Mouse (Mus musculus): Measurements from ENCODE around the gene Elovl6. TPM values are rescaled to one million over a fixed set of nuclear protein-coding genes. Genes with fewer than 3 reads are reported as not detected.

The Elovl6 gene
- polyA plus RNA-seq, 1 experiment from 2014 or later: 39.9 TPM

DNA sequence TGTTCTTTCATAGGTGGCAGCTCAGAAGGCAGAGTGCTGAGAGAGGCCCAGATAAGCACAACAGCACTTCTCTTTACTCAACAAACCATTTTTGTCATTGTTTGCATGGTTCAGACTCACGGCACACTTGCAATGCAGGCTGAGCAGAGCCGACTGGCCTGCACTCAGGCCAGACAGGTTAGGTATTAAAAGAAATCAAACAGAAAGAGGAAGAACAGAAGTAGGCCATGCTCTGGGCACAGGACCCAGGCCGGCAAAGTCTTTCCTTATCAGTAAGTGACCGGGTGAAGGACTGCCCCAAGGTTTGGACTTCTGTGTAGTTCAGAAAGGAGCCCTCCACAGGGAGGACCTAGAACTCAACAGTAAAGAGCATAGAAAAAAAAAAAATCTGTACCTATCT is 149.7 kb downstream of the Elovl6 start:
- Histone ChIP-seq H3K36me3 (ENCODE audit: control insufficient read depth, insufficient read depth, low read length) (no peaks in the 10 kb centered on the region), H3K4me1 (replicated peaks; ENCODE audit: control insufficient read depth, insufficient read depth, low read length) (no peaks in the 10 kb centered on the region), H3K4me3 (ENCODE audit: low read depth, low read length) (no peak overlapping the region), H3K4me2 (ENCODE audit: low read depth, low read length, severe bottlenecking) (no peak overlapping the region), H3K27ac (ENCODE audit: low read depth, low read length) (no peak overlapping the region), H3K9ac (ENCODE audit: low read length) (no peak overlapping the region), H3K9me3 (ENCODE audit: control insufficient read depth, low read length) (no peaks in the 10 kb centered on the region), H3K27me3 (ENCODE audit: control insufficient read depth, insufficient read depth, low read length) (no peaks in the 10 kb centered on the region)
- WGBS: 94% methylated on average over 4 of the region's 4 CpGs
- ATAC-seq (replicated peaks; ENCODE audit: low FRiP score): no peak
- DNase-seq (ENCODE audit: low spot score): no peak

DNA sequence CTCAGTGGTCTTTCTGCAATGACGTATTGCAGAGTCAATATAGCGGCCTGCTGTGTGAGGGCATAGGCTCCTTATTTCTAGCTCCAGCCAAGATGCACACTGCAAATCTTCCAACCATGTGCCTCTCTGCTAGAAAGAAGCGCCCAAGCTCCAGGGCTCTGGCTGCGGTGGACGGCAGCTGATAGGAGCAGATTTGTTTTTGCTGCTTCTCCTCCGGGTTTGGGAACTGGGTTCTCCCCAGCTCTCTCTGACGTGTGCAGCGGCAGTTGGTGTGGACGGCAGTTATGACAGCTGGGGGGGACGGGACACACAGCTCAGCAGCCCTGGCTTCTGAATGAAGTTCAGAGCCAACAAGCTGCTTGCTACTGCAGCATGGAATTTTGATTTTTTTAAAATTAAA is 150.2 kb downstream of the Elovl6 start:
- Histone ChIP-seq H3K4me3 (ENCODE audit: low read depth, low read length) (no peak overlapping the region), H3K36me3 (ENCODE audit: control insufficient read depth, insufficient read depth, low read length) (no peaks in the 10 kb centered on the region), H3K9ac (ENCODE audit: low read length) (no peak overlapping the region), H3K9me3 (ENCODE audit: control insufficient read depth, low read length) (no peaks in the 10 kb centered on the region), H3K27ac (ENCODE audit: low read depth, low read length) (no peak overlapping the region), H3K27me3 (ENCODE audit: control insufficient read depth, insufficient read depth, low read length) (no peaks in the 10 kb centered on the region), H3K4me1 (replicated peaks; ENCODE audit: control insufficient read depth, insufficient read depth, low read length) (no peaks in the 10 kb centered on the region), H3K4me2 (ENCODE audit: low read depth, low read length, severe bottlenecking) (no peak overlapping the region)
- DNase-seq (ENCODE audit: low spot score) (no peak), ATAC-seq (replicated peaks; ENCODE audit: low FRiP score) (no peak)
- WGBS: 91% methylated on average over 10 of the region's 10 CpGs

DNA sequence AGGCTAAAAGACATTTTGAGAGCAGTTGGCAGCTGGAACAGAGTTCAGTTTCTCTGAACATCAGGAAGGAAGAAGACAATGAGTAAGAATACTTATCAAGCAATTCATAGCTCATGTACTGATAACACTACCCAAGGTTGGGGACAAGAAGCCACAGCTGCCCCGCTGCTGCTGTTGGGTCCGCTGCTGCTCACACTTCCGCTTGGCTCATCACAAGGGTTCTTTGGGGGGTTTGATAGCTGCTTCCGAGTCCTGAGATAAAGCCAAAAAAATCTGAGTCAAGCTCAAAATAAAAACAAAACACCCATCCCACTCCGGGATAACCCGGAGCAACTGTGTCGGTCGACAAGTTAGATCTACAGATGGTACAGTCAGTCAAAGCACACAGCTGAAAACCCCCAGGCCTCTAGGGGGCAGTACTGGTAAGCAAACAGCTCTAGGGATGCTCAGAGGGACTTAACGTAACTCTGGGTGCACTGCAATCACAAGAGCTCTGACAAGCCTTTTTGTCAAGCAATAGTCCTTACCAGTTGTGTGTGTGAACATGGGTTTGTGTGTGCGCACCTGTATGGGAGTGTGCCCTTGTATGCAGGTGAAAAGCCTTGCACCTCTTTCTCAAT is 151.0 kb downstream of the Elovl6 start:
- DNase-seq (ENCODE audit: low spot score): no peak
- WGBS: 93% methylated on average over 10 of the region's 10 CpGs
- no peak overlapping the region for H3K27ac ChIP-seq (ENCODE audit: low read depth, low read length)
- no peak for ATAC-seq (replicated peaks; ENCODE audit: low FRiP score)
- H3K9ac ChIP-seq (ENCODE audit: low read length): no peak overlapping the region
- H3K4me3 ChIP-seq (ENCODE audit: low read depth, low read length): no peak overlapping the region
- no peaks in the 10 kb centered on the region for H3K9me3 ChIP-seq (ENCODE audit: control insufficient read depth, low read length)
- H3K27me3 ChIP-seq (ENCODE audit: control insufficient read depth, insufficient read depth, low read length): no peaks in the 10 kb centered on the region
- H3K4me2 ChIP-seq (ENCODE audit: low read depth, low read length, severe bottlenecking): no peak overlapping the region
- H3K4me1 ChIP-seq (replicated peaks; ENCODE audit: control insufficient read depth, insufficient read depth, low read length): no peaks in the 10 kb centered on the region
- no peaks in the 10 kb centered on the region for H3K36me3 ChIP-seq (ENCODE audit: control insufficient read depth, insufficient read depth, low read length)

DNA sequence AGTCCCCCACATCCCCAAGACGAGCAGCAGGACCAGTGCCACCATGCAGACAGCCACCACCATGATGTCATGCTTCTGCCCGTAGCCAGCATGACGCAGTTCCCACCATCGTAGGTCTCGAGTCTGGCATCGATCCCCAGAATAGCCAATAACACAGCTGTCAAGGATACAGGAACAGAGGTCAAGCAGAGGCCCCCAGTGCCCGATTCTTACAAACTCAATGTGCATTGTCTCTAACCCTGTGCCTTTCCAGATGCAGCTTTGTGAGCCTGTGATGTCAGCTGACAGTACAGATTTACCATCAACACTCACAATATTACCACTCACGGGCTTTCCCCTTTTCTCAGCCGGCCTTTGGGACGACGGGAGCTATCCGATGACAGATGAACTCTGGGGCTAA is 154.0 kb downstream of the Elovl6 start:
- ATAC-seq (replicated peaks; ENCODE audit: low FRiP score) (0 out of 2 replicates have a peak, but pooled peaks have one; percentile 8), DNase-seq (ENCODE audit: low spot score) (no peak)
- H3K9me3 ChIP-seq (ENCODE audit: control insufficient read depth, low read length): no peaks in the 10 kb centered on the region
- H3K36me3 ChIP-seq (ENCODE audit: control insufficient read depth, insufficient read depth, low read length): no peaks in the 10 kb centered on the region
- WGBS: 92% methylated on average over 12 of the region's 12 CpGs
- no peak overlapping the region for H3K4me2 ChIP-seq (ENCODE audit: low read depth, low read length, severe bottlenecking)
- no peak overlapping the region for H3K27ac ChIP-seq (ENCODE audit: low read depth, low read length)
- H3K27me3 ChIP-seq (ENCODE audit: control insufficient read depth, insufficient read depth, low read length): no peaks in the 10 kb centered on the region
- no peak overlapping the region for H3K4me3 ChIP-seq (ENCODE audit: low read depth, low read length)
- no peaks in the 10 kb centered on the region for H3K4me1 ChIP-seq (replicated peaks; ENCODE audit: control insufficient read depth, insufficient read depth, low read length)
- H3K9ac ChIP-seq (ENCODE audit: low read length): no peak overlapping the region

DNA sequence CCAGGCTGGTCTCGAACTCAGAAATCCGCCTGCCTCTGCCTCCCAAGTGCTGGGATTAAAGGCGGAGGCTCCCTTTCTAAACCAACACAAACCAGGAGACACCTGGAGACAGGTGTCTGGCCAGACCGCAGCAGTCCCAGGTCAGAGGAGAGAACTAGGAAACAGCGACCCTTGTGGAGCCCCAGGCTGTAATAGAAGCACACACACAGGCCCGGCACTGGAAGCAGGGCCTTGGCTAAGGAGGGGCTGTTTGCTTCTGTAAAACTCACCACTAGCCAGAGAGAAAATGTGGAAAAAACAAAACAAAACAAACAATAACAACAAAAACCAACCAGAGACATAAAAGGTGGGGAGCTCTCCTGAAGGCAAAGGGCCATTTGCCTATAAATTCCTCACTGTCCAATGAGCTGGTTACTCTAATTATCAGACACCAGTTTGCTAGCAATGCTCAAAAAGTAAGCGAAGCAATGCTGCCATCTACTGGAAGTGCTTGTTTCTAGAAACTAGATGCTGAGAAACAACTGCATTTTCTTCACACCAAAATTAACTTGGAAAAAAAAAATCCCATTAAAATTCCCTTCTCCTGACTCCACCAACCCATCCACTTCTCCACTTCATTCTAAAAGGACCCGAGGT is 154.7 kb downstream of the Elovl6 start:
- WGBS: 60% methylated on average over 8 of the region's 8 CpGs
- Histone ChIP-seq H3K4me3 (ENCODE audit: low read depth, low read length) (no peak overlapping the region), H3K4me1 (replicated peaks; ENCODE audit: control insufficient read depth, insufficient read depth, low read length) (no peaks in the 10 kb centered on the region), H3K27me3 (ENCODE audit: control insufficient read depth, insufficient read depth, low read length) (no peaks in the 10 kb centered on the region), H3K27ac (ENCODE audit: low read depth, low read length) (no peak overlapping the region), H3K9me3 (ENCODE audit: control insufficient read depth, low read length) (no peaks in the 10 kb centered on the region), H3K4me2 (ENCODE audit: low read depth, low read length, severe bottlenecking) (no peak overlapping the region), H3K36me3 (ENCODE audit: control insufficient read depth, insufficient read depth, low read length) (no peaks in the 10 kb centered on the region), H3K9ac (ENCODE audit: low read length) (no peak overlapping the region)
- ATAC-seq (replicated peaks; ENCODE audit: low FRiP score) (peak; percentile 71), DNase-seq (ENCODE audit: low spot score) (no peak)

DNA sequence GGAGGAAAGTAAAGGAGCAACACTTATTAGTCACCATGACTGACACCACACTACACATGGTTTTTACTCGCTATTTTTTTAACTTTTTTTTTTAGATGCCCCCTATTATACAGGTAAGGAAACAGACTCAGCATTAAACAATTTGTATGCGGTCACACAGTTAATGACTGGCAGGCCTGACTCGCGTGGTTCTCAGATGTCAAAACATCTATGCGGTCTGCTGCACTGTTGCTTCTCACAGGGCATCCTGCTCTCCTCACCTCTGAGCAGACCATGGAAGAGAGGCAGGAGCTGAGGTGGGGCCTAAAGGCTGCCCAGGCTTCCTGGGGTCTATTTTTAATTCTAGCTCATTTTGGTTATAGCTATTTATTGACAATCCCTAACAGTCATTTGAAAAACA is 155.3 kb downstream of the Elovl6 start:
- no peak overlapping the region for H3K4me3 ChIP-seq (ENCODE audit: low read depth, low read length)
- no peak overlapping the region for H3K27ac ChIP-seq (ENCODE audit: low read depth, low read length)
- H3K36me3 ChIP-seq (ENCODE audit: control insufficient read depth, insufficient read depth, low read length): no peaks in the 10 kb centered on the region
- H3K9me3 ChIP-seq (ENCODE audit: control insufficient read depth, low read length): no peaks in the 10 kb centered on the region
- no peak for ATAC-seq (replicated peaks; ENCODE audit: low FRiP score)
- no peak overlapping the region for H3K4me2 ChIP-seq (ENCODE audit: low read depth, low read length, severe bottlenecking)
- WGBS: 71% methylated on average over 5 of the region's 5 CpGs
- no peak for DNase-seq (ENCODE audit: low spot score)
- no peaks in the 10 kb centered on the region for H3K27me3 ChIP-seq (ENCODE audit: control insufficient read depth, insufficient read depth, low read length)
- no peak overlapping the region for H3K9ac ChIP-seq (ENCODE audit: low read length)
- no peaks in the 10 kb centered on the region for H3K4me1 ChIP-seq (replicated peaks; ENCODE audit: control insufficient read depth, insufficient read depth, low read length)

Small RNAs within 50 kb of the gene (microRNA-seq; reads per million reads assigned to microRNA genes)
- not detected for gene Gm24515 (ENCODE audit: insufficient number of aligned reads)

Other genes starting within 250 kb of the Elovl6 start
- 0.24 and 0.39 TPM in 2 replicates for gene Enpep, start 199.6 kb upstream of the Elovl6 start, polyA plus RNA-seq (2014; fragmentation: Nextera tagmentation; extraction: Ambion mirVana)
- 1.7 and 1.9 TPM in 2 replicates for gene Egf, start 223.0 kb downstream of the Elovl6 start, polyA plus RNA-seq (2014; fragmentation: Nextera tagmentation; extraction: Ambion mirVana)

Data from forebrain, embryonic 11.5 days (tissue).